Mouse (Mus musculus): Measurements from ENCODE around the gene Tmem8b. TPM values are rescaled to one million over a fixed set of nuclear protein-coding genes. Genes with fewer than 3 reads are reported as not detected.

The Tmem8b gene
- polyA plus RNA-seq, 1 experiment from 2014 or later, result 4.4 TPM

- peaks cover 12% of the 10 kb centered on the region for H3K4me1 ChIP-seq (ENCODE audit: control insufficient read depth, insufficient read depth, low read length)
- WGBS, result 5% methylated on average over 34 of the region's 34 CpGs
- DNase-seq (ENCODE audit: low spot score, missing footprints) (no peak), ATAC-seq (ENCODE audit: low FRiP score) (peak; percentile 60)
- peak overlapping the region; percentile 84 for H3K4me3 ChIP-seq (ENCODE audit: low read depth, low read length)
- no peaks in the 10 kb centered on the region for H3K36me3 ChIP-seq (ENCODE audit: control insufficient read depth, insufficient read depth, low read length)
- peak overlapping the region; percentile 65 for H3K4me2 ChIP-seq
- H3K27ac ChIP-seq (ENCODE audit: low read depth, low read length), result peak overlapping the region; percentile 85
- peak overlapping the region; percentile 85 for H3K9ac ChIP-seq (ENCODE audit: low read length)
- H3K9me3 ChIP-seq (ENCODE audit: control insufficient read depth, low read length), result no peaks in the 10 kb centered on the region
- 0 out of 2 replicates have a peak, but pooled peaks cover 2% of the 10 kb centered on the region for H3K27me3 ChIP-seq (ENCODE audit: control insufficient read depth, insufficient read depth, low read length)
Observed at GRCm38 (mm10) chr4:43655656-43656338, 13.0 kb upstream of the Tmem8b start.

GRCm38 (mm10) chr4:43656339-43657109 lies 12.2 kb upstream of the Tmem8b start, which contains the start of gene Hint2:
Gene Hint2 (minus strand): TSS chr4:43656466.
- no peaks in the 10 kb centered on the region for H3K36me3 ChIP-seq (ENCODE audit: control insufficient read depth, insufficient read depth, low read length)
- H3K4me3 ChIP-seq (ENCODE audit: low read depth, low read length), result peak within 1 kb of the TSS; percentile 84
- no peaks in the 10 kb centered on the region for H3K9me3 ChIP-seq (ENCODE audit: control insufficient read depth, low read length)
- DNase-seq (ENCODE audit: low spot score, missing footprints) (peak; percentile 98), ATAC-seq (ENCODE audit: low FRiP score) (peak; percentile 97)
- peak within 1 kb of the TSS; percentile 85 for H3K9ac ChIP-seq (ENCODE audit: low read length)
- H3K27me3 ChIP-seq (ENCODE audit: control insufficient read depth, insufficient read depth, low read length), result 0 out of 2 replicates have a peak, but pooled peaks cover 2% of the 10 kb centered on the region
- peaks cover 12% of the 10 kb centered on the region for H3K4me1 ChIP-seq (ENCODE audit: control insufficient read depth, insufficient read depth, low read length)
- peak within 1 kb of the TSS; percentile 85 for H3K27ac ChIP-seq (ENCODE audit: low read depth, low read length)
- 2% methylated on average over 33 of the region's 34 CpGs for WGBS
- peak within 1 kb of the TSS; percentile 65 for H3K4me2 ChIP-seq

GRCm38 (mm10) chr4:43657146-43657545 lies 11.6 kb upstream of the Tmem8b start:
- 59% methylated on average over 4 of the region's 4 CpGs for WGBS
- ATAC-seq (ENCODE audit: low FRiP score) (no peak), DNase-seq (ENCODE audit: low spot score, missing footprints) (peak; percentile 83)
- Histone ChIP-seq H3K9ac (ENCODE audit: low read length) (no peak overlapping the region), H3K9me3 (ENCODE audit: control insufficient read depth, low read length) (no peaks in the 10 kb centered on the region), H3K4me1 (ENCODE audit: control insufficient read depth, insufficient read depth, low read length) (peaks cover 12% of the 10 kb centered on the region), H3K27me3 (ENCODE audit: control insufficient read depth, insufficient read depth, low read length) (peaks cover 2% of the 10 kb centered on the region; the same call in 1 of the 2 replicates), H3K27ac (ENCODE audit: low read depth, low read length) (no peak overlapping the region), H3K36me3 (ENCODE audit: control insufficient read depth, insufficient read depth, low read length) (no peaks in the 10 kb centered on the region), H3K4me3 (ENCODE audit: low read depth, low read length) (peak overlapping the region; percentile 84), H3K4me2 (peak overlapping the region; percentile 27)

- DNase-seq (ENCODE audit: low spot score, missing footprints), result no peak
- H3K27ac ChIP-seq (ENCODE audit: low read depth, low read length), result no peak overlapping the region
- no peak overlapping the region for H3K4me2 ChIP-seq
- no peak overlapping the region for H3K9ac ChIP-seq (ENCODE audit: low read length)
- peaks cover 9% of the 10 kb centered on the region; the same call in 1 of the 2 replicates for H3K27me3 ChIP-seq (ENCODE audit: control insufficient read depth, insufficient read depth, low read length)
- 21% methylated on average over 4 of the region's 4 CpGs for WGBS
- H3K36me3 ChIP-seq (ENCODE audit: control insufficient read depth, insufficient read depth, low read length), result no peaks in the 10 kb centered on the region
- no peak for ATAC-seq (ENCODE audit: low FRiP score)
- H3K9me3 ChIP-seq (ENCODE audit: control insufficient read depth, low read length), result no peaks in the 10 kb centered on the region
- H3K4me3 ChIP-seq (ENCODE audit: low read depth, low read length), result no peak overlapping the region
- no peaks in the 10 kb centered on the region; the same call in 1 of the 2 replicates for H3K4me1 ChIP-seq (ENCODE audit: control insufficient read depth, insufficient read depth, low read length)
Observed at GRCm38 (mm10) chr4:43666412-43666811, 2.4 kb upstream of the Tmem8b start.

GRCm38 (mm10) chr4:43669428-43669794 lies 640 bp downstream of the Tmem8b start:
- Histone ChIP-seq H3K4me3 (ENCODE audit: low read depth, low read length) (peak overlapping the region; percentile 68), H3K9me3 (ENCODE audit: control insufficient read depth, low read length) (no peaks in the 10 kb centered on the region), H3K27ac (ENCODE audit: low read depth, low read length) (peak overlapping the region; percentile 25; the same call in 1 of the 2 replicates), H3K36me3 (ENCODE audit: control insufficient read depth, insufficient read depth, low read length) (no peaks in the 10 kb centered on the region), H3K9ac (ENCODE audit: low read length) (peak overlapping the region; percentile 79), H3K4me1 (ENCODE audit: control insufficient read depth, insufficient read depth, low read length) (peaks cover 2% of the 10 kb centered on the region; the same call in 1 of the 2 replicates), H3K27me3 (ENCODE audit: control insufficient read depth, insufficient read depth, low read length) (peaks cover 9% of the 10 kb centered on the region; the same call in 1 of the 2 replicates), H3K4me2 (peak overlapping the region; percentile 77)
- WGBS, result under 1% methylated on average over 25 of the region's 25 CpGs
- DNase-seq (ENCODE audit: low spot score, missing footprints), result peak; percentile 97
- ATAC-seq (ENCODE audit: low FRiP score), result peak; percentile 86

GRCm38 (mm10) chr4:43672070-43672469 lies 3.3 kb downstream of the Tmem8b start:
- H3K36me3 ChIP-seq (ENCODE audit: control insufficient read depth, insufficient read depth, low read length), result no peaks in the 10 kb centered on the region
- no peaks in the 10 kb centered on the region for H3K27me3 ChIP-seq (ENCODE audit: control insufficient read depth, insufficient read depth, low read length)
- no peak overlapping the region for H3K4me3 ChIP-seq (ENCODE audit: low read depth, low read length)
- no peak overlapping the region for H3K27ac ChIP-seq (ENCODE audit: low read depth, low read length)
- 0% methylated on average over 2 of the region's 2 CpGs for WGBS
- H3K4me2 ChIP-seq, result no peak overlapping the region
- H3K9me3 ChIP-seq (ENCODE audit: control insufficient read depth, low read length), result no peaks in the 10 kb centered on the region
- ATAC-seq (ENCODE audit: low FRiP score) (0 out of 2 replicates have a peak, but pooled peaks have one; percentile 10), DNase-seq (ENCODE audit: low spot score, missing footprints) (peak; percentile 99)
- H3K9ac ChIP-seq (ENCODE audit: low read length), result no peak overlapping the region
- H3K4me1 ChIP-seq (ENCODE audit: control insufficient read depth, insufficient read depth, low read length), result peaks cover 2% of the 10 kb centered on the region; the same call in 1 of the 2 replicates

- DNase-seq (ENCODE audit: low spot score, missing footprints) (no peak), ATAC-seq (ENCODE audit: low FRiP score) (no peak)
- Histone ChIP-seq H3K9ac (ENCODE audit: low read length) (no peak overlapping the region), H3K4me1 (ENCODE audit: control insufficient read depth, insufficient read depth, low read length) (peaks cover 2% of the 10 kb centered on the region; the same call in 1 of the 2 replicates), H3K4me2 (no peak overlapping the region), H3K9me3 (ENCODE audit: control insufficient read depth, low read length) (no peaks in the 10 kb centered on the region), H3K27ac (ENCODE audit: low read depth, low read length) (no peak overlapping the region), H3K27me3 (ENCODE audit: control insufficient read depth, insufficient read depth, low read length) (no peaks in the 10 kb centered on the region), H3K4me3 (ENCODE audit: low read depth, low read length) (no peak overlapping the region), H3K36me3 (ENCODE audit: control insufficient read depth, insufficient read depth, low read length) (no peaks in the 10 kb centered on the region)
- 81% methylated on average over 8 of the region's 8 CpGs for WGBS
Observed at GRCm38 (mm10) chr4:43673703-43674102, 4.9 kb downstream of the Tmem8b start.

- Histone ChIP-seq H3K4me1 (ENCODE audit: control insufficient read depth, insufficient read depth, low read length) (peaks cover 2% of the 10 kb centered on the region; the same call in 1 of the 2 replicates), H3K4me3 (ENCODE audit: low read depth, low read length) (no peak overlapping the region), H3K36me3 (ENCODE audit: control insufficient read depth, insufficient read depth, low read length) (no peaks in the 10 kb centered on the region), H3K9me3 (ENCODE audit: control insufficient read depth, low read length) (no peaks in the 10 kb centered on the region), H3K27me3 (ENCODE audit: control insufficient read depth, insufficient read depth, low read length) (no peaks in the 10 kb centered on the region), H3K9ac (ENCODE audit: low read length) (no peak overlapping the region), H3K4me2 (no peak overlapping the region), H3K27ac (ENCODE audit: low read depth, low read length) (no peak overlapping the region)
- no peak for DNase-seq (ENCODE audit: low spot score, missing footprints)
- ATAC-seq (ENCODE audit: low FRiP score), result no peak
- 81% methylated on average over 5 of the region's 5 CpGs for WGBS
Observed at GRCm38 (mm10) chr4:43674974-43675373, 6.2 kb downstream of the Tmem8b start.

GRCm38 (mm10) chr4:43675608-43676007 lies 6.8 kb downstream of the Tmem8b start:
- 79% methylated on average over 4 of the region's 4 CpGs for WGBS
- H3K27me3 ChIP-seq (ENCODE audit: control insufficient read depth, insufficient read depth, low read length), result no peaks in the 10 kb centered on the region
- no peak for ATAC-seq (ENCODE audit: low FRiP score)

More at GRCm38 (mm10) chr4:43675608-43676007, 6.8 kb downstream of the Tmem8b start:
- 0 out of 2 replicates have a peak, but pooled peaks cover under 1% of the 10 kb centered on the region for H3K36me3 ChIP-seq (ENCODE audit: control insufficient read depth, insufficient read depth, low read length)
- peaks cover 2% of the 10 kb centered on the region; the same call in 1 of the 2 replicates for H3K4me1 ChIP-seq (ENCODE audit: control insufficient read depth, insufficient read depth, low read length)
- H3K9me3 ChIP-seq (ENCODE audit: control insufficient read depth, low read length), result no peaks in the 10 kb centered on the region
- no peak overlapping the region for H3K27ac ChIP-seq (ENCODE audit: low read depth, low read length)
- no peak for DNase-seq (ENCODE audit: low spot score, missing footprints)
- H3K9ac ChIP-seq (ENCODE audit: low read length), result no peak overlapping the region
- no peak overlapping the region for H3K4me2 ChIP-seq
- no peak overlapping the region for H3K4me3 ChIP-seq (ENCODE audit: low read depth, low read length)
